Mouse (Mus musculus) midbrain, embryonic 10.5 days (tissue): ENCODE measurements around the gene Atp6v0b. TPM values are rescaled to one million over a fixed set of nuclear protein-coding genes. Genes with fewer than 3 reads are reported as not detected.
A peak's percentile ranks its signal among the peaks of the same experiment; 100 is the strongest.

Source experiments
- DNase-seq: peaks from one replicate; pipeline ENCODE4 v3.0.0-alpha.2; 2017; ENCODE audit warnings: low spot score
- H3K27ac ChIP-seq: fragments of 300-500 bp; sonication (generic); replicated peaks from 2 replicates; pipeline ENCODE4 v1.5.1; 2016; ENCODE audit warnings: mild to moderate bottlenecking
- H3K27me3 ChIP-seq: fragments of 300-500 bp; sonication (generic); 2 replicates; pipeline ENCODE4 v1.6.1; 2016; ENCODE audit warnings: low read depth, mild to moderate bottlenecking; ENCODE audit not compliant: poor library complexity, severe bottlenecking
- H3K36me3 ChIP-seq: fragments of 300-500 bp; sonication (generic); 2 replicates; pipeline ENCODE4 v1.6.1; 2016; ENCODE audit warnings: mild to moderate bottlenecking, moderate library complexity
- H3K4me1 ChIP-seq: fragments of 300-500 bp; sonication (generic); 2 replicates; pipeline ENCODE4 v1.6.1; 2016
- H3K4me3 ChIP-seq: fragments of 300-500 bp; sonication (generic); 2 replicates; pipeline ENCODE4 v1.5.1; 2016; ENCODE audit warnings: mild to moderate bottlenecking, moderate library complexity
- H3K9me3 ChIP-seq: fragments of 300-500 bp; sonication (generic); replicated peaks from 2 replicates; pipeline ENCODE4 v1.6.1; 2016; ENCODE audit warnings: mild to moderate bottlenecking
- WGBS: fragments of 180-500 bp; shearing (Covaris S2); methylation state at CpG from one replicate; pipeline ENCODE4 v1.1.7; 2016; 5-methylcytosine and 5-hydroxymethylcytosine counted together
- polyA plus RNA-seq: library from polyadenylated mRNA; unstranded; fragments of >200 nt; fragmentation: Nextera tagmentation; extraction: Ambion mirVana; gene quantifications from 2 replicates; pipeline ENCODE4 v1.2.1, GENCODE M21; 2016

The Atp6v0b gene
- polyA plus RNA-seq, 1 experiment from 2014 or later = 193 TPM

GRCm38 (mm10) chr4:117917847-117918246 is 30.7 kb upstream of the Atp6v0b start:
- Histone ChIP-seq H3K4me3 (no peak overlapping the region), H3K4me1 (peaks cover 27% of the 10 kb centered on the region), H3K9me3 (no peaks in the 10 kb centered on the region), H3K27me3 (peaks cover 14% of the 10 kb centered on the region; the same call in 1 of the 2 replicates), H3K36me3 (no peaks in the 10 kb centered on the region), H3K27ac (no peak overlapping the region)
- WGBS = 93% methylated on average over 4 of the region's 4 CpGs
- DNase-seq = no peak

DNA sequence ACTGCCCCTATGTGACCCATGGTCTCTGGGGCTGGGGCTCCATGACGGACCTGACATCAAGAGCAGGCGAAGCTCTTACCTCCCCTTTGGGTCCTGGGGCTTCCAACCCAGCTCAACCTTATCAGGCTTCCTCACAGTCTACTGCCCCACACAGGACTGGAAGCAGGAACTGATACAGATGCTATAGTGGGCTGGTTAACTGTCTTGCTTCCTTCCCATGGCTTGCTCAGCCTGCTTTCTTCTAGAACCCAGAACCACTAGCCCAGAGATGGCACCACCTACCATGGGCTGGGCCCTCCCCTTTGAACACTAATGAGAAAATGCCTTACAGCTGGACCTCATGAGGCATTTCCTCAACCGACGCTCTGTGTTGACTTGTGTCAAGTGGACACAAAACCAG is 30.3 kb upstream of the Atp6v0b start:
- no peak overlapping the region for H3K27ac ChIP-seq
- no peak for DNase-seq
- peaks cover 32% of the 10 kb centered on the region for H3K4me1 ChIP-seq
- WGBS = 89% methylated on average over 4 of the region's 4 CpGs
- no peak overlapping the region for H3K4me3 ChIP-seq
- H3K27me3 ChIP-seq = peaks cover 9% of the 10 kb centered on the region; the same call in 1 of the 2 replicates
- H3K9me3 ChIP-seq = no peaks in the 10 kb centered on the region
- peaks cover under 1% of the 10 kb centered on the region for H3K36me3 ChIP-seq

- Histone ChIP-seq H3K36me3 (peaks cover 11% of the 10 kb centered on the region), H3K9me3 (no peaks in the 10 kb centered on the region), H3K27me3 (0 out of 2 replicates have a peak, but pooled peaks cover 1% of the 10 kb centered on the region), H3K4me1 (peaks cover 42% of the 10 kb centered on the region), H3K27ac (no peak overlapping the region), H3K4me3 (peak overlapping the region; percentile 71)
- 93% methylated on average over 5 of the region's 5 CpGs for WGBS
- DNase-seq = no peak
Measured at GRCm38 (mm10) chr4:117916386-117916785, 29.3 kb upstream of the Atp6v0b start.

GRCm38 (mm10) chr4:117915489-117916105 is 28.5 kb upstream of the Atp6v0b start:
- Histone ChIP-seq H3K36me3 (peaks cover 19% of the 10 kb centered on the region), H3K27ac (peak overlapping the region; percentile 97), H3K4me1 (peaks cover 42% of the 10 kb centered on the region), H3K9me3 (no peaks in the 10 kb centered on the region), H3K27me3 (no peaks in the 10 kb centered on the region), H3K4me3 (peak overlapping the region; percentile 71)
- WGBS = 9% methylated on average over 19 of the region's 19 CpGs
- peak; percentile 28 for DNase-seq

GRCm38 (mm10) chr4:117914591-117915442 is 27.7 kb upstream of the Atp6v0b start, which contains the start of gene Ipo13:
Ipo13 (minus strand) TSS chr4:117914999.
- Histone ChIP-seq H3K27me3 (no peaks in the 10 kb centered on the region), H3K36me3 (peaks cover 27% of the 10 kb centered on the region), H3K9me3 (no peaks in the 10 kb centered on the region), H3K4me3 (peak within 1 kb of the TSS; percentile 71), H3K27ac (peak within 1 kb of the TSS; percentile 97), H3K4me1 (peaks cover 46% of the 10 kb centered on the region)
- peak; percentile 95 for DNase-seq
- under 1% methylated on average over 61 of the region's 61 CpGs for WGBS

- Histone ChIP-seq H3K4me3 (peak overlapping the region; percentile 71), H3K36me3 (peaks cover 35% of the 10 kb centered on the region), H3K4me1 (peaks cover 54% of the 10 kb centered on the region), H3K27ac (peak overlapping the region; percentile 97), H3K27me3 (no peaks in the 10 kb centered on the region), H3K9me3 (no peaks in the 10 kb centered on the region)
- 19% methylated on average over 8 of the region's 8 CpGs for WGBS
- DNase-seq = peak; percentile 18
Measured at GRCm38 (mm10) chr4:117914031-117914430, 26.9 kb upstream of the Atp6v0b start.

DNA sequence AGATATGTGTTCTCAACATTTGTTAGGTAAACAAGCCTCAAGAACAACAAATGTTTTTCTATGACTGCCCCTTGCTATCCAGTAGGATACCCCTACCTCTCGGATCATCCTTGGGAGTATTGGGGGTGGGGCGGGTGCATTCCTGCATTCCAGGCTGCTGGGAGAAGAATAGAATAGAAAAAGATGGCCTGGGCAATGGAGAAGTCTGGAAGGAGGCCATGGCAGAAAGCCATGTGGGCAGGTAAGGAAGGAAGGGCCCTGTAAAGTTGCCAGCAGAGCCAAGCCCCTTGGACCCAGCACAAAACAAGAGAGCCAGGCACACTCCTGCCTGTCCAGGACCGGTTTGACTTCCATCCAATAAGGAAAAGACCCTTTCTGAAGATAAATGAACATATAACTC is 26.3 kb upstream of the Atp6v0b start:
- Histone ChIP-seq H3K27me3 (no peaks in the 10 kb centered on the region), H3K9me3 (no peaks in the 10 kb centered on the region), H3K4me3 (peak overlapping the region; percentile 71), H3K36me3 (peaks cover 41% of the 10 kb centered on the region), H3K27ac (no peak overlapping the region; the same call in 1 of the 2 replicates), H3K4me1 (peaks cover 60% of the 10 kb centered on the region)
- WGBS = 58% methylated on average over 3 of the region's 3 CpGs
- DNase-seq = no peak

GRCm38 (mm10) chr4:117912685-117913273 is 25.6 kb upstream of the Atp6v0b start:
- H3K9me3 ChIP-seq = no peaks in the 10 kb centered on the region
- H3K4me3 ChIP-seq = peak overlapping the region; percentile 71
- H3K4me1 ChIP-seq = peaks cover 66% of the 10 kb centered on the region
- H3K27me3 ChIP-seq = no peaks in the 10 kb centered on the region
- H3K27ac ChIP-seq = no peak overlapping the region; the same call in 1 of the 2 replicates
- peaks cover 47% of the 10 kb centered on the region for H3K36me3 ChIP-seq
- no peak for DNase-seq
- WGBS = 75% methylated on average over 7 of the region's 7 CpGs

DNA sequence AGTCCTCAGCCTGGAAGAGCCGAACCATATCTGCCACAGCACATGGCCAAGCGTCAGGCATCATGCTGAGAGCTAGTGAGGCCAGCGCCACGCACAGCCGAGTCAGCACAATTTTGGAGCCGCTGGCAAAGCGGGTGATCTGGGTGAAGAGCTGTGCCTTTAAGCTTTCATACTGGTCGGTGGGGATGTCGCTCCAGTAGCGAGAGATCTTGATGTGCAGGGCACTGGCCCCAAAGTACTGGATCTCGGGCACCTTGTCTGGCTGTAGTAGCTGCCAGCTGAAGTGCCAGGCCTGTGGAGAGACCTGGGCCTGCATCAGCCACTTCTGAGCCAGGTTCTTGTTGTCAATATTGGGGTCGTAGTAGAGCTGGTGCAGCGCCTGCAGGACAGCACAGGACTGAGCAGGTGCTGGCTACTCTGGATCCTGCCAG is 25.0 kb upstream of the Atp6v0b start:
- Histone ChIP-seq H3K4me1 (peaks cover 66% of the 10 kb centered on the region), H3K4me3 (0 out of 2 replicates have a peak overlapping the region, but pooled peaks have one; percentile 11), H3K36me3 (peaks cover 52% of the 10 kb centered on the region), H3K9me3 (no peaks in the 10 kb centered on the region), H3K27ac (no peak overlapping the region), H3K27me3 (no peaks in the 10 kb centered on the region)
- 94% methylated on average over 13 of the region's 13 CpGs for WGBS
- no peak for DNase-seq

GRCm38 (mm10) chr4:117908834-117909453 is 21.8 kb upstream of the Atp6v0b start:
- Histone ChIP-seq H3K4me3 (peak overlapping the region; percentile 25; the same call in 1 of the 2 replicates), H3K9me3 (no peaks in the 10 kb centered on the region), H3K4me1 (peaks cover 49% of the 10 kb centered on the region), H3K27me3 (no peaks in the 10 kb centered on the region), H3K36me3 (peaks cover 80% of the 10 kb centered on the region), H3K27ac (0 out of 2 replicates have a peak overlapping the region, but pooled peaks have one; percentile 20)
- 80% methylated on average over 8 of the region's 8 CpGs for WGBS
- DNase-seq = no peak

DNA sequence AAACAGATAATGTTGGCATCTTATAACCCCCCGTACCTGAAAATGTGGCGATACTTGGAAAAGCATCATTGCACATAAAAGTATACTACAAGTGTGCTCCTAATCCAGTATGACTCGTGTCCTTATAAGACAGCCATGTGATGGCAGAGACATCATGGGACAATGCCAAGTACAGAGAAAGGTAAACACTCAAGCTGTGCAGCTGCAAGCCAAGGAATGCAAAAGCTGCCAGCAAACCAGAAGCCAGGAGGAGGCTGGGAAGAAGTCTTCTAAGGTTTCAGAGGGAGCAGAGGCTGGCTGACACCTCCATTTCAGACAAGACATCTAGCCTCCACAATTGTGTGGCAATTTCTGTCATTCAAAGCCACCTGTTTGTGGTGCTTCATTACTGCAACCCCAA is 19.1 kb upstream of the Atp6v0b start:
- H3K4me1 ChIP-seq = peaks cover 24% of the 10 kb centered on the region
- peaks cover 95% of the 10 kb centered on the region for H3K36me3 ChIP-seq
- DNase-seq = no peak
- no peaks in the 10 kb centered on the region for H3K27me3 ChIP-seq
- H3K9me3 ChIP-seq = no peaks in the 10 kb centered on the region
- no peak overlapping the region for H3K4me3 ChIP-seq
- 95% methylated on average over 3 of the region's 3 CpGs for WGBS
- no peak overlapping the region for H3K27ac ChIP-seq

GRCm38 (mm10) chr4:117904761-117905160 is 17.6 kb upstream of the Atp6v0b start:
- no peaks in the 10 kb centered on the region for H3K27me3 ChIP-seq
- peaks cover 19% of the 10 kb centered on the region for H3K4me1 ChIP-seq
- peaks cover 95% of the 10 kb centered on the region for H3K36me3 ChIP-seq
- no peaks in the 10 kb centered on the region for H3K9me3 ChIP-seq
- DNase-seq = no peak
- no peak overlapping the region for H3K27ac ChIP-seq
- no peak overlapping the region for H3K4me3 ChIP-seq
- 94% methylated on average over 8 of the region's 8 CpGs for WGBS
